Mouse (Mus musculus): Measurements from ENCODE around the gene Ldha. TPM values are rescaled to one million over a fixed set of nuclear protein-coding genes. Genes with fewer than 3 reads are reported as not detected.

The Ldha gene
- polyA plus RNA-seq, 1 experiment from 2014 or later, result 3,042 TPM

- WGBS (ENCODE audit: insufficient replicate concordance), result 67% methylated on average over 4 of the region's 4 CpGs
- no peak overlapping the region for H3K4me2 ChIP-seq
- H3K4me1 ChIP-seq (ENCODE audit: control insufficient read depth, insufficient read depth, low read length), result peaks cover 23% of the 10 kb centered on the region
- peaks cover 5% of the 10 kb centered on the region; the same call in 1 of the 2 replicates for H3K36me3 ChIP-seq (ENCODE audit: control insufficient read depth, insufficient read depth, low read length)
- no peak for ATAC-seq (replicated peaks; ENCODE audit: insufficient number of reproducible peaks, low FRiP score, low TSS enrichment)
- no peak overlapping the region for H3K4me3 ChIP-seq (ENCODE audit: low read depth, low read length)
- H3K27me3 ChIP-seq (ENCODE audit: control insufficient read depth, insufficient read depth, low read length), result no peaks in the 10 kb centered on the region
- H3K27ac ChIP-seq (ENCODE audit: low read depth, low read length), result no peak overlapping the region
- H3K9ac ChIP-seq (ENCODE audit: low read depth, low read length), result no peak overlapping the region
- no peaks in the 10 kb centered on the region for H3K9me3 ChIP-seq (replicated peaks; ENCODE audit: control insufficient read depth, low read length)
These were observed 2.3 kb downstream of the Ldha start for GRCm38 (mm10) chr7:46843576-46843975.

- peak overlapping the region; percentile 88 for H3K4me2 ChIP-seq
- peaks cover 12% of the 10 kb centered on the region for H3K4me1 ChIP-seq (ENCODE audit: control insufficient read depth, insufficient read depth, low read length)
- H3K4me3 ChIP-seq (ENCODE audit: low read depth, low read length), result peak overlapping the region; percentile 98
- H3K9me3 ChIP-seq (replicated peaks; ENCODE audit: control insufficient read depth, low read length), result no peaks in the 10 kb centered on the region
- peak overlapping the region; percentile 100 for H3K9ac ChIP-seq (ENCODE audit: low read depth, low read length)
- ATAC-seq (replicated peaks; ENCODE audit: insufficient number of reproducible peaks, low FRiP score, low TSS enrichment), result peak; percentile 87
- H3K36me3 ChIP-seq (ENCODE audit: control insufficient read depth, insufficient read depth, low read length), result peaks cover 15% of the 10 kb centered on the region
- WGBS (ENCODE audit: insufficient replicate concordance), result under 1% methylated on average over 50 of the region's 51 CpGs
- peak overlapping the region; percentile 98 for H3K27ac ChIP-seq (ENCODE audit: low read depth, low read length)
- H3K27me3 ChIP-seq (ENCODE audit: control insufficient read depth, insufficient read depth, low read length), result no peaks in the 10 kb centered on the region
These were observed 4.1 kb downstream of the Ldha start for GRCm38 (mm10) chr7:46845211-46845977.

- Histone ChIP-seq H3K27ac (ENCODE audit: low read depth, low read length) (peak overlapping the region; percentile 98), H3K9ac (ENCODE audit: low read depth, low read length) (peak overlapping the region; percentile 100), H3K4me1 (ENCODE audit: control insufficient read depth, insufficient read depth, low read length) (peaks cover 12% of the 10 kb centered on the region), H3K9me3 (replicated peaks; ENCODE audit: control insufficient read depth, low read length) (no peaks in the 10 kb centered on the region), H3K27me3 (ENCODE audit: control insufficient read depth, insufficient read depth, low read length) (no peaks in the 10 kb centered on the region), H3K4me2 (peak overlapping the region; percentile 88), H3K36me3 (ENCODE audit: control insufficient read depth, insufficient read depth, low read length) (peaks cover 18% of the 10 kb centered on the region), H3K4me3 (ENCODE audit: low read depth, low read length) (peak overlapping the region; percentile 98)
- ATAC-seq (replicated peaks; ENCODE audit: insufficient number of reproducible peaks, low FRiP score, low TSS enrichment), result peak; percentile 33
- WGBS (ENCODE audit: insufficient replicate concordance), result under 1% methylated on average over 36 of the region's 36 CpGs
These were observed 4.8 kb downstream of the Ldha start for GRCm38 (mm10) chr7:46845978-46846485.

GRCm38 (mm10) chr7:46846486-46847244, 5.4 kb downstream of the Ldha start:
- peak; percentile 33 for ATAC-seq (replicated peaks; ENCODE audit: insufficient number of reproducible peaks, low FRiP score, low TSS enrichment)
- H3K9me3 ChIP-seq (replicated peaks; ENCODE audit: control insufficient read depth, low read length), result no peaks in the 10 kb centered on the region
- peaks cover 8% of the 10 kb centered on the region; the same call in 1 of the 2 replicates for H3K4me1 ChIP-seq (ENCODE audit: control insufficient read depth, insufficient read depth, low read length)
- H3K4me2 ChIP-seq, result peak overlapping the region; percentile 88
- peak overlapping the region; percentile 100 for H3K9ac ChIP-seq (ENCODE audit: low read depth, low read length)
- no peaks in the 10 kb centered on the region for H3K27me3 ChIP-seq (ENCODE audit: control insufficient read depth, insufficient read depth, low read length)
- H3K27ac ChIP-seq (ENCODE audit: low read depth, low read length), result peak overlapping the region; percentile 98
- H3K4me3 ChIP-seq (ENCODE audit: low read depth, low read length), result peak overlapping the region; percentile 98
- WGBS (ENCODE audit: insufficient replicate concordance), result 1% methylated on average over 28 of the region's 28 CpGs
- H3K36me3 ChIP-seq (ENCODE audit: control insufficient read depth, insufficient read depth, low read length), result peaks cover 24% of the 10 kb centered on the region

GRCm38 (mm10) chr7:46849287-46849686, 8.0 kb downstream of the Ldha start:
- no peaks in the 10 kb centered on the region for H3K27me3 ChIP-seq (ENCODE audit: control insufficient read depth, insufficient read depth, low read length)
- no peaks in the 10 kb centered on the region for H3K9me3 ChIP-seq (replicated peaks; ENCODE audit: control insufficient read depth, low read length)
- no peak overlapping the region for H3K27ac ChIP-seq (ENCODE audit: low read depth, low read length)
- H3K9ac ChIP-seq (ENCODE audit: low read depth, low read length), result no peak overlapping the region
- peaks cover 49% of the 10 kb centered on the region for H3K36me3 ChIP-seq (ENCODE audit: control insufficient read depth, insufficient read depth, low read length)
- WGBS (ENCODE audit: insufficient replicate concordance), result 76% methylated on average over 5 of the region's 5 CpGs
- H3K4me3 ChIP-seq (ENCODE audit: low read depth, low read length), result no peak overlapping the region
- H3K4me2 ChIP-seq, result no peak overlapping the region
- no peak for ATAC-seq (replicated peaks; ENCODE audit: insufficient number of reproducible peaks, low FRiP score, low TSS enrichment)
- H3K4me1 ChIP-seq (ENCODE audit: control insufficient read depth, insufficient read depth, low read length), result peaks cover 8% of the 10 kb centered on the region; the same call in 1 of the 2 replicates

GRCm38 (mm10) chr7:46851026-46851425, 9.8 kb downstream of the Ldha start:
- no peaks in the 10 kb centered on the region for H3K27me3 ChIP-seq (ENCODE audit: control insufficient read depth, insufficient read depth, low read length)
- no peaks in the 10 kb centered on the region for H3K9me3 ChIP-seq (replicated peaks; ENCODE audit: control insufficient read depth, low read length)
- no peak overlapping the region for H3K27ac ChIP-seq (ENCODE audit: low read depth, low read length)
- no peak overlapping the region for H3K4me2 ChIP-seq
- peaks cover 57% of the 10 kb centered on the region for H3K36me3 ChIP-seq (ENCODE audit: control insufficient read depth, insufficient read depth, low read length)
- 80% methylated on average over 7 of the region's 7 CpGs for WGBS (ENCODE audit: insufficient replicate concordance)
- no peaks in the 10 kb centered on the region for H3K4me1 ChIP-seq (ENCODE audit: control insufficient read depth, insufficient read depth, low read length)
- no peak for ATAC-seq (replicated peaks; ENCODE audit: insufficient number of reproducible peaks, low FRiP score, low TSS enrichment)
- H3K4me3 ChIP-seq (ENCODE audit: low read depth, low read length), result no peak overlapping the region
- H3K9ac ChIP-seq (ENCODE audit: low read depth, low read length), result no peak overlapping the region

- no peak for ATAC-seq (replicated peaks; ENCODE audit: insufficient number of reproducible peaks, low FRiP score, low TSS enrichment)
- H3K4me2 ChIP-seq, result no peak overlapping the region
- H3K27me3 ChIP-seq (ENCODE audit: control insufficient read depth, insufficient read depth, low read length), result no peaks in the 10 kb centered on the region
- peaks cover 56% of the 10 kb centered on the region for H3K36me3 ChIP-seq (ENCODE audit: control insufficient read depth, insufficient read depth, low read length)
- no peaks in the 10 kb centered on the region for H3K4me1 ChIP-seq (ENCODE audit: control insufficient read depth, insufficient read depth, low read length)
- no peak overlapping the region for H3K4me3 ChIP-seq (ENCODE audit: low read depth, low read length)
- no peak overlapping the region for H3K27ac ChIP-seq (ENCODE audit: low read depth, low read length)
- no peak overlapping the region for H3K9ac ChIP-seq (ENCODE audit: low read depth, low read length)
- no peaks in the 10 kb centered on the region for H3K9me3 ChIP-seq (replicated peaks; ENCODE audit: control insufficient read depth, low read length)
- WGBS (ENCODE audit: insufficient replicate concordance), result 94% methylated on average over 1 of the region's 1 CpGs
These were observed 11.4 kb downstream of the Ldha start for GRCm38 (mm10) chr7:46852666-46853065.

GRCm38 (mm10) chr7:46853365-46853764, 12.1 kb downstream of the Ldha start:
- H3K4me2 ChIP-seq, result no peak overlapping the region
- no peaks in the 10 kb centered on the region for H3K9me3 ChIP-seq (replicated peaks; ENCODE audit: control insufficient read depth, low read length)
- H3K4me1 ChIP-seq (ENCODE audit: control insufficient read depth, insufficient read depth, low read length), result no peaks in the 10 kb centered on the region
- no peak for ATAC-seq (replicated peaks; ENCODE audit: insufficient number of reproducible peaks, low FRiP score, low TSS enrichment)
- 85% methylated on average over 9 of the region's 9 CpGs for WGBS (ENCODE audit: insufficient replicate concordance)
- H3K27me3 ChIP-seq (ENCODE audit: control insufficient read depth, insufficient read depth, low read length), result no peaks in the 10 kb centered on the region
- no peak overlapping the region for H3K27ac ChIP-seq (ENCODE audit: low read depth, low read length)
- H3K36me3 ChIP-seq (ENCODE audit: control insufficient read depth, insufficient read depth, low read length), result peaks cover 52% of the 10 kb centered on the region
- H3K4me3 ChIP-seq (ENCODE audit: low read depth, low read length), result no peak overlapping the region
- H3K9ac ChIP-seq (ENCODE audit: low read depth, low read length), result no peak overlapping the region

Data from heart, embryonic 11.5 days (tissue).